Mouse (Mus musculus): Measurements from ENCODE around the gene Agbl1. TPM values are rescaled to one million over a fixed set of nuclear protein-coding genes. Genes with fewer than 3 reads are reported as not detected.

Agbl1 gene
- polyA plus RNA-seq, 1 experiment from 2014 or later = 0.50 TPM

DNA sequence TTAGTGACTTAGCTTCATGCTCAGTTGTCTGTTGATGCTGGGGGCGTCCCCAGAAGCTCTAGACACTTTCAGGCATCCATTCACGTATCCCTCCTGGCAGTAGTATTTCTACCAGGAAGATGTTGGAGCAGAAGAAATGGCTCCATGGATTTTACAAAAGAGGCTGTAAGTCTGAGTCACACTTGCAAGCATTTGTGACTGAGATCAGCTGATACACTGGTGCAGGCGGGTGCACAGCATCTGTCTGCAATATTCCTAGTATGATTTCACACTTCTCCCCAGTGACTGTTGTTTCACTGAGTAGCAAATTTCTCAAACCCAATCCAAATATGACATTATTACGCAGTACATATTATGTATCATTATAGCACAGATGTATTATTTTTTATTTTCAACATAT lies 332.8 kb downstream of the Agbl1 start:
- DNase-seq (ENCODE audit: low spot score) (no peak), ATAC-seq (ENCODE audit: low read depth) (no peak)
- Histone ChIP-seq H3K4me3 (ENCODE audit: low read depth, low read length) (no peak overlapping the region), H3K27me3 (replicated peaks; ENCODE audit: control insufficient read depth, insufficient read depth, low read length) (no peaks in the 10 kb centered on the region), H3K27ac (replicated peaks; ENCODE audit: low read depth, low read length) (no peak overlapping the region), H3K9me3 (ENCODE audit: control insufficient read depth, low read length) (no peaks in the 10 kb centered on the region), H3K4me2 (ENCODE audit: low read depth, low read length) (no peak overlapping the region), H3K36me3 (ENCODE audit: control insufficient read depth, insufficient read depth, low read length) (no peaks in the 10 kb centered on the region), H3K4me1 (ENCODE audit: control insufficient read depth, insufficient read depth, low read length) (no peaks in the 10 kb centered on the region), H3K9ac (ENCODE audit: low read depth, low read length) (no peak overlapping the region)
- whole genome bisulfite sequencing = 64% methylated on average over 4 of the region's 4 CpGs

DNA sequence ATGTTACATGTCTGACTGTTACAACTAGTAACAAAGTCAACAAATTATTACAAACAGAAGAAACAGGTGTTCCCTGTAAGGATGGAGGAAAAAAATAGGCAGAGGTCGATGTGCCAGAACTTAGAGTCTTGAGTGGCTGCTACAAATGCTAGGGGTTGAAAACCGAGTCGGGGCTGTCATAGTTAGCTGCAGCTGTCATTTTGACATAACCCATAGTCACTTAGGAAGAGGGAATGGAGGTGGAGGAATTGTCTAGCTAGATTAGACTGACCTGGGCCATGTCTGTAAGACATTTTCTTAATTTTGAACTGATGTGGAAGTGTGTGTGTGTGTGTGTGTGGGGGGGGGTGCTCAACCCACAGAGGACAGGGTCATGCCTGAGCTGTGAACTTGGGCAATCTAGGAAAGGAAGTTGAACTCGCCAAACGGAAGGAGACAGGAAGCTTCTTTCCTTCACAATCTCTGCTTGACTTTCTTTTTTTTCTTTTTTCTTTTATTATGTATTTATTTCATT lies 364.9 kb downstream of the Agbl1 start:
- WGBS = 53% methylated on average over 5 of the region's 5 CpGs
- H3K4me1 ChIP-seq (ENCODE audit: control insufficient read depth, insufficient read depth, low read length) = no peaks in the 10 kb centered on the region
- H3K9ac ChIP-seq (ENCODE audit: low read depth, low read length) = no peak overlapping the region
- no peaks in the 10 kb centered on the region for H3K27me3 ChIP-seq (replicated peaks; ENCODE audit: control insufficient read depth, insufficient read depth, low read length)
- no peaks in the 10 kb centered on the region for H3K9me3 ChIP-seq (ENCODE audit: control insufficient read depth, low read length)
- no peaks in the 10 kb centered on the region for H3K36me3 ChIP-seq (ENCODE audit: control insufficient read depth, insufficient read depth, low read length)
- no peak overlapping the region for H3K4me2 ChIP-seq (ENCODE audit: low read depth, low read length)
- DNase-seq (ENCODE audit: low spot score) (peak; percentile 29), ATAC-seq (ENCODE audit: low read depth) (no peak)
- no peak overlapping the region for H3K27ac ChIP-seq (replicated peaks; ENCODE audit: low read depth, low read length)
- no peak overlapping the region for H3K4me3 ChIP-seq (ENCODE audit: low read depth, low read length)

DNA sequence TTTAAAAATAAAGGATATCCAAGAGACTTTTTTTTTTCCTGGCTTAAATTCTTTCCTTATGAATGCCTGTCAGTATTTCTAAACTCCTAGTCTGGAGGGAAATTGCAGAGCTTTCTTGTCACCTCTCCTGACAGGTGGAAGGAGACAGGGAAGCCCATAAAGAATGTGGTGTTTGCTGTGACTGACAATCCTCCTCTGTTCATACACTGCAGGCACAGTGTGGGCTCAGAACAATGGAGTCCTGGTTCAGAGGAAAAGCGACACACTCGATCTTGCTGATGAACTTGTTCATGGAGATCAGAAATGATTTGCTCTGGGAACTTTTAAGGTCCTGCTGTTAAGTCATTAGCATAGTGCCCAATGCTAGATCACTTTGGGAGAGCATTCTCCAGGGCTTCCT lies 368.1 kb downstream of the Agbl1 start:
- H3K9ac ChIP-seq (ENCODE audit: low read depth, low read length) = no peak overlapping the region
- no peaks in the 10 kb centered on the region for H3K9me3 ChIP-seq (ENCODE audit: control insufficient read depth, low read length)
- H3K4me1 ChIP-seq (ENCODE audit: control insufficient read depth, insufficient read depth, low read length) = no peaks in the 10 kb centered on the region
- H3K4me3 ChIP-seq (ENCODE audit: low read depth, low read length) = no peak overlapping the region
- DNase-seq (ENCODE audit: low spot score) (no peak), ATAC-seq (ENCODE audit: low read depth) (no peak)
- no peaks in the 10 kb centered on the region for H3K36me3 ChIP-seq (ENCODE audit: control insufficient read depth, insufficient read depth, low read length)
- whole genome bisulfite sequencing = 34% methylated on average over 2 of the region's 2 CpGs
- no peaks in the 10 kb centered on the region for H3K27me3 ChIP-seq (replicated peaks; ENCODE audit: control insufficient read depth, insufficient read depth, low read length)
- H3K4me2 ChIP-seq (ENCODE audit: low read depth, low read length) = no peak overlapping the region
- no peak overlapping the region for H3K27ac ChIP-seq (replicated peaks; ENCODE audit: low read depth, low read length)

DNA sequence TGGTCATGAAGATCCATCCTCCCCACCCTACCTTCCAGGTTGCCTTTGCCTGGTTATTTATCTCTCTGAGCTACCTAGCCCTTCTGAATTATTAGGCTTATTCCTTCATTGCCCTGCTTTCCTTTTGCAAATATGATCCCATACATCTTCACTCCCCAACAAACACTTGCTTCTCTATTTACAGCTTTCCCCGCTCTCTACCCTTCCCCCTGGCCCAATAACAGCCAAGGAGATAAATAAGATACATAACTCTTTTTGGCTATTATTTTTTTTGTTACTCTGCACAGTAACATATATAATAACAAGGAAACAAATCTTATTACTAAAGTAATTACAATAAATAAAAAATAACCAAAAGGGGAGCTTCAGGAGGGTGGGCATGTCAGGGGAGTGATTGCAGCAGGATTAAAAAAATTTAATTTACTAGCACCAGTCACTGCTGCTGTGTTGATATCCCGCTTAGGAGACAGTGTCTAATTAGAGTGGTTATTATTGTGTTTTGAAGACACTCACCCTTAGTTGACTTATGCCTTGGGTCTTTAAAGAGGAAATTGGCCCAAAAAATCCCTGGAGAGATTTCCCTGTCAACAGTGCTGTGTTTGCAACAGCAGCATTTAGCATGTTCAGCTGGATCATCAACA lies 370.5 kb downstream of the Agbl1 start:
- no peak for DNase-seq (ENCODE audit: low spot score)
- WGBS = 62% methylated on average over 2 of the region's 2 CpGs
- Histone ChIP-seq H3K9ac (ENCODE audit: low read depth, low read length) (no peak overlapping the region), H3K27ac (replicated peaks; ENCODE audit: low read depth, low read length) (no peak overlapping the region), H3K4me2 (ENCODE audit: low read depth, low read length) (no peak overlapping the region), H3K36me3 (ENCODE audit: control insufficient read depth, insufficient read depth, low read length) (no peaks in the 10 kb centered on the region), H3K4me3 (ENCODE audit: low read depth, low read length) (no peak overlapping the region), H3K4me1 (ENCODE audit: control insufficient read depth, insufficient read depth, low read length) (no peaks in the 10 kb centered on the region), H3K9me3 (ENCODE audit: control insufficient read depth, low read length) (no peaks in the 10 kb centered on the region), H3K27me3 (replicated peaks; ENCODE audit: control insufficient read depth, insufficient read depth, low read length) (no peaks in the 10 kb centered on the region)
- no peak for ATAC-seq (ENCODE audit: low read depth)

DNA sequence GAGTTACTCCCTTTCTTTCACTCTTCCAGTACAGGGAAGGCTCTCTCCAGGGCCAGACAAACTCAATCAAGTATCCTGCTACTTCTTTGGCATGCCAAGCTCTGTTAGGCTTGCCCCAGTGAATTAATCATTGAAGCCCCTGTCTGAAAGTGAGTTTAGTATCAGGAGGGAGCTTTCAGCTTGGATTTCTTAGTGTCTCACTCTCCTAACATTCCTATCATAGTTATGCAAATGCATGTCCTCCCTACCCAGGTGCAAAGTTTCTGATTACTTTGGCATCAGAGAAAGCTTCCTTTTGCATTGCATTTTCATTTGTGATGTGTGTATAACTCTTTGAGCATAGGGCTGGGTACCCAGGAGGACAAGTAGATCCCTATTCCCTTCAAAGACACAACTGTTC lies 399.8 kb downstream of the Agbl1 start:
- Histone ChIP-seq H3K4me1 (ENCODE audit: control insufficient read depth, insufficient read depth, low read length) (no peaks in the 10 kb centered on the region), H3K9ac (ENCODE audit: low read depth, low read length) (no peak overlapping the region), H3K9me3 (ENCODE audit: control insufficient read depth, low read length) (no peaks in the 10 kb centered on the region), H3K36me3 (ENCODE audit: control insufficient read depth, insufficient read depth, low read length) (no peaks in the 10 kb centered on the region), H3K27ac (replicated peaks; ENCODE audit: low read depth, low read length) (no peak overlapping the region), H3K4me3 (ENCODE audit: low read depth, low read length) (no peak overlapping the region), H3K4me2 (ENCODE audit: low read depth, low read length) (no peak overlapping the region), H3K27me3 (replicated peaks; ENCODE audit: control insufficient read depth, insufficient read depth, low read length) (no peaks in the 10 kb centered on the region)
- peak; percentile 47; the same call in 1 of the 2 replicates for ATAC-seq (ENCODE audit: low read depth)
- DNase-seq (ENCODE audit: low spot score) = peak; percentile 27

DNA sequence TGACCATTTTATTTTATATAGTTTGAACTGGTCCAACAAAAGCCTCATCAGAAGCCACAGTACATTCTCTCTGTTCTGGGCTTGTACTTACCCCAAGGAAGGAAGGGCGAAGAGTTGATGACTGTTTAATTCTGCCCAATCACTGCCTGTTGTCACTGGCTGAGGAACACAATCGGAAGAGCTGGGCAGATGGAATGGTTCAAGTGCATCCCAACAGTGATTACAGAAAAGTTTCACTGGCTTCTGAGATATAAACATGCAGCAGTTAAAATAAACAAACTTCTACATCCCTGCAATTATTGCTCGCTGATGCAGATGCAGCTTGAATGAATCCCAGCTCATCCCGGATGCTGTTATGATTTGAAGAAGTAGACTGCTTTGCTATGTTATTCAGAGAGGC lies 421.3 kb downstream of the Agbl1 start:
- H3K9ac ChIP-seq (ENCODE audit: low read depth, low read length) = no peak overlapping the region
- H3K9me3 ChIP-seq (ENCODE audit: control insufficient read depth, low read length) = no peaks in the 10 kb centered on the region
- no peak overlapping the region for H3K4me2 ChIP-seq (ENCODE audit: low read depth, low read length)
- H3K27ac ChIP-seq (replicated peaks; ENCODE audit: low read depth, low read length) = no peak overlapping the region
- no peaks in the 10 kb centered on the region for H3K27me3 ChIP-seq (replicated peaks; ENCODE audit: control insufficient read depth, insufficient read depth, low read length)
- H3K4me3 ChIP-seq (ENCODE audit: low read depth, low read length) = no peak overlapping the region
- H3K4me1 ChIP-seq (ENCODE audit: control insufficient read depth, insufficient read depth, low read length) = no peaks in the 10 kb centered on the region
- no peaks in the 10 kb centered on the region for H3K36me3 ChIP-seq (ENCODE audit: control insufficient read depth, insufficient read depth, low read length)
- DNase-seq (ENCODE audit: low spot score) (peak; percentile 10), ATAC-seq (ENCODE audit: low read depth) (no peak)
- 64% methylated on average over 4 of the region's 4 CpGs for WGBS

DNA sequence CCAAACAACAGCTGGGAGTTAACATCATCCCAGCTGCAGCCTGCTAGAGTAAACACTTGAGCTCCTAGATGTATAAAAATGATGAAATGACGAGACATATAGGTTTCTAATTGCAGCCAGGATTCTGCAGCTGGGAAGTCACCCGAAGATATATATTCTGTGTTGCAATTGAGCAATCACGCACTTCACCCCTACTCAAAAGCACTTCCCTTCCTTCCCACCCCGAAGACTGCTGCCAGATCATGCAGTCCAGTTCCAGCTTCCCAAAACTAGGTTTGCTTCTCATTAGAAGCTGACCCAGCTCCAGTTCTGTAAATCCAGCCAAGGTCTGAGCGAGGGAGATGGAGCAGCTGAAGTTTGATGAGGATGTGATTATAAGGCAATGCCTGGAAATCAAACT lies 431.4 kb downstream of the Agbl1 start:
- Histone ChIP-seq H3K9ac (ENCODE audit: low read depth, low read length) (no peak overlapping the region), H3K27ac (replicated peaks; ENCODE audit: low read depth, low read length) (no peak overlapping the region), H3K36me3 (ENCODE audit: control insufficient read depth, insufficient read depth, low read length) (no peaks in the 10 kb centered on the region), H3K27me3 (replicated peaks; ENCODE audit: control insufficient read depth, insufficient read depth, low read length) (no peaks in the 10 kb centered on the region), H3K9me3 (ENCODE audit: control insufficient read depth, low read length) (no peaks in the 10 kb centered on the region), H3K4me3 (ENCODE audit: low read depth, low read length) (no peak overlapping the region), H3K4me2 (ENCODE audit: low read depth, low read length) (no peak overlapping the region), H3K4me1 (ENCODE audit: control insufficient read depth, insufficient read depth, low read length) (no peaks in the 10 kb centered on the region)
- ATAC-seq (ENCODE audit: low read depth) (peak; percentile 22; the same call in 1 of the 2 replicates), DNase-seq (ENCODE audit: low spot score) (peak; percentile 76)
- whole genome bisulfite sequencing = 55% methylated on average over 5 of the region's 5 CpGs

DNA sequence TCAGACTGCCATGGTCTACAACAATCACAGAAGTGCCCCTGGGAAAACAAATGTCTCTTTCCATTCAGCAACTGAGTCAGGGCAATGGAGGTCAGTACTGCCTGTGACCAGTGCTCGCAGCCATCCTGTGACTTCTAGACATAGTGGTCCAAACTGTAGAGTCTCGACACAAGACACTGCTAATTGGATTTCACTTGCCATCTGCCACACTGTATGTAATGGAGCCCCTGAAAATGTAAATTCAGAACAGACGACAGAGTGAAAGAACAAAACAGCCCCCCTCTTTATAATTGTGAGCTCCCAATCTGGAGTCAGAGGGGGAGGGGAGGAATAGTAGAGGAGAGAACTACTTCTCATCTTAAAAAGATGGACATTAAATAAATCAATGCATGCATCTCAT lies 445.2 kb downstream of the Agbl1 start:
- H3K9me3 ChIP-seq (ENCODE audit: control insufficient read depth, low read length) = no peaks in the 10 kb centered on the region
- no peak overlapping the region for H3K4me3 ChIP-seq (ENCODE audit: low read depth, low read length)
- no peaks in the 10 kb centered on the region for H3K4me1 ChIP-seq (ENCODE audit: control insufficient read depth, insufficient read depth, low read length)
- no peak overlapping the region for H3K27ac ChIP-seq (replicated peaks; ENCODE audit: low read depth, low read length)
- DNase-seq (ENCODE audit: low spot score) = no peak
- H3K4me2 ChIP-seq (ENCODE audit: low read depth, low read length) = no peak overlapping the region
- no peak for ATAC-seq (ENCODE audit: low read depth)
- 60% methylated on average over 3 of the region's 3 CpGs for WGBS
- no peaks in the 10 kb centered on the region for H3K27me3 ChIP-seq (replicated peaks; ENCODE audit: control insufficient read depth, insufficient read depth, low read length)
- H3K9ac ChIP-seq (ENCODE audit: low read depth, low read length) = no peak overlapping the region
- no peaks in the 10 kb centered on the region for H3K36me3 ChIP-seq (ENCODE audit: control insufficient read depth, insufficient read depth, low read length)

DNA sequence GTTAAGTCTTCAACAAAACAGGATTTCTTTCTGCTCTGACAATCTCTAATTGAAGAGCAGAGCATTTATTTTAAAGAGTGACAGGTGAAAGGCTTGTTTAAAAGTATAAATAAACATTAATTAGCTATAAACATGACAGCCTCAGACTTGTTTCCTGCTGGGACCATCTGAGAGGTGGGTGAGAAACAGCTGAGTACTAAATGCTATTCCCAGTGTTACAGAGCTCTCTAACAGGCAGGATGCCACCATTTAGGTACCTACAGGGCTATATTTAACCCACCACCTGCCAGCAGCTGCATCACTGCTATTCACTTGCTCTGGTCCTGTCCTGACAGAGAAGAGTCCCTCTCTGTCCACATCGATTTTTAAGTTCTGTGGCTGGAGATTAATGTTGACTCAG lies 471.5 kb downstream of the Agbl1 start:
- Histone ChIP-seq H3K36me3 (ENCODE audit: control insufficient read depth, insufficient read depth, low read length) (no peaks in the 10 kb centered on the region), H3K4me2 (ENCODE audit: low read depth, low read length) (no peak overlapping the region), H3K9ac (ENCODE audit: low read depth, low read length) (no peak overlapping the region), H3K9me3 (ENCODE audit: control insufficient read depth, low read length) (no peaks in the 10 kb centered on the region), H3K27me3 (replicated peaks; ENCODE audit: control insufficient read depth, insufficient read depth, low read length) (no peaks in the 10 kb centered on the region), H3K4me1 (ENCODE audit: control insufficient read depth, insufficient read depth, low read length) (no peaks in the 10 kb centered on the region), H3K27ac (replicated peaks; ENCODE audit: low read depth, low read length) (no peak overlapping the region), H3K4me3 (ENCODE audit: low read depth, low read length) (no peak overlapping the region)
- 63% methylated on average over 1 of the region's 1 CpGs for whole genome bisulfite sequencing
- DNase-seq (ENCODE audit: low spot score) (no peak), ATAC-seq (ENCODE audit: low read depth) (no peak)
